Mouse (Mus musculus): ENCODE measurements around the gene Cep295. TPM values are rescaled to one million over a fixed set of nuclear protein-coding genes. Genes with fewer than 3 reads are reported as not detected.

Gene Cep295
- polyA plus RNA-seq (2012; rRNA removed), result 10.4 and 15.7 TPM in 2 replicates
- polyA plus RNA-seq (2014; fragmentation: Nextera tagmentation; extraction: Ambion mirVana), result 9.5 and 9.6 TPM in 2 replicates

DNA sequence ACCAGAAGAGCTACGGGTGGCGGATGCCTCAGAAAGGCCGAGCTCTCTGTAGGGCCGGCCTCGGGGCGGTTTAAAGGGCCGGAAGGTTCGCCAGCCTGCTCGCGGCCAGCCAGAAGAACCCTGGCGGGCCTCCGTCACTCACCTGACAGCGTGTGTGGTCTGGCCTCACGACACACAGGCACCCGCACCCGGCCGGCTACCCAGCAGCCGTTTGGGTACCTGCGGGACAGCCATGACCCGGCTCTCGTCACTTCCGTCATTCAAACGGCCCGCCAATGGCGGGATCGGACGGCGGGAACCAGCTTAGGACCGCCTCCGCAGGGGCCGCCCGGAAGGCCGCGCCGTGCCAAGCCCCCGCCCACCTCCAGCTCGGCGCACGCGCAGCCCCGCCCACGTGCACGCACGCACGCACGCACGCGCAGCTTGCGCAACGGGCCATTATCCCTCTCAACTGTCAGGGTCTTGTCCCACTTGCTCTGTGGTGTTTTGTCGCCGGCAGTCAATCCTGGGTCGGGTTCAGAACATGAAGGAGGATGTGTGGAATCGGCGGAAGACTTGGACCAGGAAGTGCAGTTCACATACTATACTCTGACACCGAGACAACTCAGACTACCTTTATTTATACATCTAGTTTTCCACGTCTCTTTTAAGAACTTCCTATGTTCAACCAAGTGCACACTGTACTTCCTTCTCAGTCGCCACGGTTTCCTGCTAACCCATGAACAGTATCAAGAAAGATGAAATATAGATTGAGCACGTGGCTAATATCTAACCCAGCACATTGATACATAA, at the start of gene Cep295:
Gene Cep295 (minus strand): TSS at position 305 of the 792 bp plus-strand sequence.
- H3K4me3 ChIP-seq (ENCODE audit: insufficient read depth in 1 of 2, low read depth in 2 of 2, low read length in 2 of 2), result peak within 1 kb of the TSS; percentile 75 to 97
- peak within 1 kb of the TSS; percentile 83 for H3K9ac ChIP-seq (replicated peaks)
- H3K36me3 ChIP-seq (replicated peaks; ENCODE audit: control insufficient read depth, insufficient read depth, low read depth), result peaks cover 12% of the 10 kb centered on the region
- H3K4me1 ChIP-seq (replicated peaks; ENCODE audit: control insufficient read depth in 2 of 2, insufficient read depth in 2 of 2, low read length in 1 of 2), result peaks cover 4 to 8% of the 10 kb centered on the region in 2 experiments
- H3K9me3 ChIP-seq (ENCODE audit: control insufficient read depth, low read length), result no peaks in the 10 kb centered on the region
- H3K27ac ChIP-seq, result peak within 1 kb of the TSS; percentile 32
- peak; percentile 100 for ATAC-seq (ENCODE audit: insufficient read depth)
- WGBS (ENCODE audit: insufficient replicate concordance), result under 1% methylated on average over 54 of the region's 60 CpGs
- DNase-seq (ENCODE audit: low read depth in 3 of 3, low spot score in 3 of 3), result peak; percentile 85 to 88 (median 87)
- peak within 1 kb of the TSS; percentile 81 for H3K4me2 ChIP-seq (ENCODE audit: low read depth)
- no peaks in the 10 kb centered on the region for H3K27me3 ChIP-seq (ENCODE audit: control insufficient read depth, insufficient read depth, low read length)
- TF ChIP-seq EP300 (IDR thresholded peaks at IDR 0.05; ENCODE audit: low read depth), result peak; percentile 17; the same call in 1 of the 2 replicates
- TF ChIP-seq CTCF (IDR thresholded peaks at IDR 0.05; ENCODE audit: low read depth), result no peak

DNA sequence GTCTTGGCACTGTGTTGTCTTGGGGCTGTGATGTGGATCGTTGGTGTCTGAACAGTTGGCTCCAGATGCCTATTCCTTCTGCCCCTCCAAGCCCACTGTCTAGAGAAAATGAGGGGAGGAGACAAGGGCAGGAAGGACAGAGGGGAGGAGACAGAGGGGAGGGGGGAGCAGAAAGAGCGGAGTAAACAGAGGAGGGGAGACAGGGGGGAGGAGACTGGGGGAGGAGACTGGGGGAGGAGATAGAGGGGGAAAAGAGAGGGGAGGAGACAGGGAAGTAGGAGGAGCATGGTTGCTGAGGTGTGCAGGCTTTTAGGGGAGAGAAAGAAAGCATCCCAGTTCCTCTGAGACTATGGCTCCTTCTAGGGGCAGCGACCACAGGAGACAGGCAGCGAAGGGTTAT, 40.0 kb upstream of the Cep295 start:
- H3K36me3 ChIP-seq (replicated peaks; ENCODE audit: control insufficient read depth, insufficient read depth, low read depth), result no peaks in the 10 kb centered on the region
- H3K4me3 ChIP-seq (ENCODE audit: insufficient read depth in 1 of 2, low read depth in 2 of 2, low read length in 2 of 2), result no peak overlapping the region
- H3K27me3 ChIP-seq (ENCODE audit: control insufficient read depth, insufficient read depth, low read length), result no peaks in the 10 kb centered on the region
- H3K9me3 ChIP-seq (ENCODE audit: control insufficient read depth, low read length), result no peaks in the 10 kb centered on the region
- H3K9ac ChIP-seq (replicated peaks), result no peak overlapping the region
- DNase-seq (ENCODE audit: low read depth in 3 of 3, low spot score in 3 of 3) (no peak), ATAC-seq (ENCODE audit: insufficient read depth) (no peak)
- TF ChIP-seq CTCF (IDR thresholded peaks at IDR 0.05; ENCODE audit: low read depth) (no peak), EP300 (IDR thresholded peaks at IDR 0.05; ENCODE audit: low read depth) (no peak)
- no peak overlapping the region for H3K4me2 ChIP-seq (ENCODE audit: low read depth)
- 48% methylated on average over 4 of the region's 4 CpGs for WGBS (ENCODE audit: insufficient replicate concordance)
- H3K27ac ChIP-seq, result no peak overlapping the region
- H3K4me1 ChIP-seq (replicated peaks; ENCODE audit: control insufficient read depth in 2 of 2, insufficient read depth in 2 of 2, low read length in 1 of 2), result no peaks in the 10 kb centered on the region

DNA sequence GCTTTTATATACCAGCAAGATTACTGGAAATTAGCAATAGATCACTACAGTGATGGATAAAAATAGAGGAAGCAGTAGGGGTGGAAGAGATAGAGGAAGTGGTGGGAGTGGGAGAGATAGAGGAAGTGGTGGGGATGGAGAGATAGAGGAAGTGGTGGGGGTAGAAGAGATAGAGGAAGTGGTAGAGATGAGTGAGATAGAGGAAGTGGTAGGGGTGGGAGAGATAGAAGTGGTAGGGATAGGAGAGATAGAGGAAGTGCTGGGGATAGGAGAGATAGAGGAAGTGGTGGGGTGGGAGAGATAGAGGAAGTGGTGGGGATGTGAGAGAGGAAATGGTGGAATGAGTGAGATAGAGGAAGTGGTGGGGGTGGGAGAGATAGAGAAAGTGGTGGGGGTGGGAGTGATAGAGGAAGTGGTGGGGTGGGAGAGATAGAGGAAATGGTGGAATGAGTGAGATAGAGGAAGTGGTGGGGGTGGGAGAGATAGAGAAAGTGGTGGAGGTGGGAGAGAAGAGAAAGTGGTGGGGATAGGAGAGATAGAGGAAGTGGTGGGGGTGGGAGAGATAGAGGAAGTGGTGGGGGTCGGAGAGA, 37.9 kb upstream of the Cep295 start:
- no peaks in the 10 kb centered on the region for H3K9me3 ChIP-seq (ENCODE audit: control insufficient read depth, low read length)
- DNase-seq (ENCODE audit: low read depth in 3 of 3, low spot score in 3 of 3), result peak in 1 of 3 experiments; percentile 2
- no peaks in the 10 kb centered on the region for H3K4me1 ChIP-seq (replicated peaks; ENCODE audit: control insufficient read depth in 2 of 2, insufficient read depth in 2 of 2, low read length in 1 of 2)
- H3K9ac ChIP-seq (replicated peaks), result no peak overlapping the region
- H3K27me3 ChIP-seq (ENCODE audit: control insufficient read depth, insufficient read depth, low read length), result no peaks in the 10 kb centered on the region
- no peaks in the 10 kb centered on the region for H3K36me3 ChIP-seq (replicated peaks; ENCODE audit: control insufficient read depth, insufficient read depth, low read depth)
- no peak overlapping the region for H3K4me2 ChIP-seq (ENCODE audit: low read depth)
- no peak for TF ChIP-seq CTCF (IDR thresholded peaks at IDR 0.05; ENCODE audit: low read depth)
- TF ChIP-seq EP300 (IDR thresholded peaks at IDR 0.05; ENCODE audit: low read depth), result no peak
- 26% methylated on average over 1 of the region's 1 CpGs for WGBS (ENCODE audit: insufficient replicate concordance)
- H3K4me3 ChIP-seq (ENCODE audit: insufficient read depth in 1 of 2, low read depth in 2 of 2, low read length in 2 of 2), result no peak overlapping the region
- no peak overlapping the region for H3K27ac ChIP-seq
- no peak for ATAC-seq (ENCODE audit: insufficient read depth)

DNA sequence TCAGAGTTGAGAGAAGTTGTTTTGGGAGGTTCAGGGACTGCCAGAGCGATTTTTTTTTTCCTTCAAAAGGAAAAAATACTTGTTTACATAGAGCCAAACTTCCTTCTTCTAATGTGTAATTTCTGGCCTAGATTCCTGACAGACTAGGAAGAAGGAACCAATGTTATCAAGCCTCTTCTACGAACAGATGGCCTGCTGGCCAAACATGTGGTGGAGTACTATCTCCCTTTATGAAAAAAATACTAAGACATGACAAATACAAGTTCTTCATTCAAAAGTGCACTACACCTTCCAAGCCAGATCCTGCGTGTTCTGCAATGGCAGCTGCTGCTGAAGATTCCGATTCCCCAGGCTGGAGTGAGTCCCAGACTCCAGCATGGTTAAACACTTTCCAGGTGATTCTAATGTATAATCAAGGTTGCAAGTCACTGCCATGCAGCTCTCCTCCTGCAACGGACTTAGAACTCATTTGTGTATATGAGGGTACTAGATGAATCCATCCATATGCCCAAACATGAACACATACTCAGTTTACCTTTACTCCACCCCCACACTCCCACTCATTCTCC, 29.6 kb upstream of the Cep295 start:
- 50% methylated on average over 5 of the region's 5 CpGs for WGBS (ENCODE audit: insufficient replicate concordance)
- TF ChIP-seq EP300 (IDR thresholded peaks at IDR 0.05; ENCODE audit: low read depth) (no peak), CTCF (IDR thresholded peaks at IDR 0.05; ENCODE audit: low read depth) (no peak)

DNA sequence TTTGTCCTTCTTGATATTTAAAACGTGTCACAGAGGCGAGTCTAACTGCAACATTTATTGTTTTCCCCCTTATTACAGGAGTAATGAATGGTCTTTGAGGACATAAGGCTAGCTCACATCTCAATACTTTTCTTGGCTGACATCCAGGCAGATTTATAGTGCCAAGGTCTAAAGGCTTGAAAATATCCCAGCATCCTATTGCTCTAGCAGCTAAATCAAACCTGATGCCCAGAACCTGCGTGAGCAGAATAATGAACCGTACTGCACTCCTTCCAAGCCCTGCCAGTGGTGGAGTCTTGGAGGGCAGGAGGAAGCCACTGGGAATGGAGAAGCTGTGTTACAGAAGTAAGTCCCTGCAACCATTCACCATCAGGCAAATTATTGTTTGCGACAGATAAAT, 26.7 kb upstream of the Cep295 start:
- Histone ChIP-seq H3K9me3 (ENCODE audit: control insufficient read depth, low read length) (no peaks in the 10 kb centered on the region), H3K36me3 (replicated peaks; ENCODE audit: control insufficient read depth, insufficient read depth, low read depth) (no peaks in the 10 kb centered on the region), H3K4me1 (replicated peaks; ENCODE audit: control insufficient read depth in 2 of 2, insufficient read depth in 2 of 2, low read length in 1 of 2) (no peaks in the 10 kb centered on the region), H3K27me3 (ENCODE audit: control insufficient read depth, insufficient read depth, low read length) (no peaks in the 10 kb centered on the region), H3K4me3 (ENCODE audit: insufficient read depth in 1 of 2, low read depth in 2 of 2, low read length in 2 of 2) (no peak overlapping the region), H3K27ac (no peak overlapping the region), H3K9ac (replicated peaks) (no peak overlapping the region), H3K4me2 (ENCODE audit: low read depth) (no peak overlapping the region)
- TF ChIP-seq CTCF (IDR thresholded peaks at IDR 0.05; ENCODE audit: low read depth), result no peak
- no peak for TF ChIP-seq EP300 (IDR thresholded peaks at IDR 0.05; ENCODE audit: low read depth)
- DNase-seq (ENCODE audit: low read depth in 3 of 3, low spot score in 3 of 3) (no peak), ATAC-seq (ENCODE audit: insufficient read depth) (no peak)
- 61% methylated on average over 5 of the region's 5 CpGs for WGBS (ENCODE audit: insufficient replicate concordance)

More for the DNA sequence above, 29.6 kb upstream of the Cep295 start:
- no peak for ATAC-seq (ENCODE audit: insufficient read depth)
- DNase-seq (ENCODE audit: low read depth in 3 of 3, low spot score in 3 of 3), result no peak
- H3K4me3 ChIP-seq (ENCODE audit: insufficient read depth in 1 of 2, low read depth in 2 of 2, low read length in 2 of 2), result no peak overlapping the region
- H3K9me3 ChIP-seq (ENCODE audit: control insufficient read depth, low read length), result no peaks in the 10 kb centered on the region
- H3K27me3 ChIP-seq (ENCODE audit: control insufficient read depth, insufficient read depth, low read length), result no peaks in the 10 kb centered on the region
- H3K4me1 ChIP-seq (replicated peaks; ENCODE audit: control insufficient read depth in 2 of 2, insufficient read depth in 2 of 2, low read length in 1 of 2), result no peaks in the 10 kb centered on the region
- H3K4me2 ChIP-seq (ENCODE audit: low read depth), result no peak overlapping the region
- H3K36me3 ChIP-seq (replicated peaks; ENCODE audit: control insufficient read depth, insufficient read depth, low read depth), result no peaks in the 10 kb centered on the region
- H3K27ac ChIP-seq, result no peak overlapping the region
- H3K9ac ChIP-seq (replicated peaks), result no peak overlapping the region

Data from liver, embryonic 14.5 days (tissue).